21 mouse cellular contexts compared by ENCODE assay signal in the genomic region with DNA sequence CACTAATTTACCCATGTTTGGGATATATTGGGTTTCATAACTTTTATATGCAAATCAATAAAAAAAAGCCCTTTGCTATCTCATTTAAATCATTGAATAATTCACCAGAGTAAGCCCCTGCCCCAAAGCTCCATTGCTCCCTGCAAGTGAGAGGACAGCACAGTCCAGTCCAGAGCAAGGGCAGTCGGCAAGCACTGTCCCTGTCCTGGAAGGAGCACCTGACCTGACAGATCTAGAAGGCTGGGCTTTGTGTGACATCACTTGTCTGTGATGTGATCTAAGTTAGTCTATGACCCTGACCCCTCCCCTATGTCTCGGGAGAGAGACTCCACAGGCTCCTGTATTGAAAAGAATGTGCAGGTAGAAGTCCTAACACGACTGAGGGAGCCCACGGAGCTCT. TPM values are rescaled to one million over a fixed set of nuclear protein-coding genes. Genes with fewer than 3 reads are reported as not detected.
DNase-seq lines count a peak whose midpoint lies in the region; ATAC-seq and TF ChIP-seq lines count a peak whose summit lies in the region.
"Had no signal": no experiment of that assay in that cellular context is flagged by ENCODE, and none has a peak within 500 bp of the region (broad histone marks: within the 10 kb centered on the region; RNA-seq: fewer than 3 reads in every experiment).

No protein-coding gene starts in this region.

- no peaks in the 10 kb centered on the region for H3K36me3 ChIP-seq in forebrain, embryonic 10.5 days (replicated peaks)
- H3K36me3 ChIP-seq in forebrain, embryonic 11.5 days (ENCODE audit: control insufficient read depth, insufficient read depth, low read length), result no peaks in the 10 kb centered on the region
- H3K36me3 ChIP-seq in kidney, embryonic 16.5 days (ENCODE audit: insufficient read depth, low read length), result no peaks in the 10 kb centered on the region
- no peaks in the 10 kb centered on the region for H3K36me3 ChIP-seq in kidney, postnatal 0 days (ENCODE audit: insufficient read depth, low read length)
- no peaks in the 10 kb centered on the region for H3K36me3 ChIP-seq in neural tube, embryonic 13.5 days
- H3K36me3 ChIP-seq in neural tube, embryonic 15.5 days, result no peaks in the 10 kb centered on the region
- H3K36me3 ChIP-seq: G1E had no signal

- H3K4me2 ChIP-seq in forebrain, embryonic 11.5 days (ENCODE audit: low read depth, low read length, severe bottlenecking), result no peak overlapping the region
- H3K4me2 ChIP-seq in kidney, embryonic 16.5 days (replicated peaks; ENCODE audit: low read depth, low read length), result no peak overlapping the region
- no peak overlapping the region for H3K4me2 ChIP-seq in kidney, postnatal 0 days (ENCODE audit: low read length)
- no peak overlapping the region for H3K4me2 ChIP-seq in neural tube, embryonic 13.5 days
- no peak overlapping the region for H3K4me2 ChIP-seq in neural tube, embryonic 15.5 days

- no peak for DNase-seq in forebrain, embryonic 10.5 days (ENCODE audit: extremely low spot score, low spot score)
- DNase-seq in forebrain, embryonic 11.5 days (ENCODE audit: low spot score), result no peak
- DNase-seq in kidney, postnatal 10 days, result no peak
- DNase-seq in kidney, postnatal 0 days (ENCODE audit: low spot score), result no peak
- DNase-seq in kidney, adult 11 months, result no peak
- DNase-seq: adrenal gland, adult 2 months; adrenal gland, adult 8-10 months; adrenal gland, postnatal 10 days; adrenal gland, postnatal 14 days; adrenal gland, postnatal 25 days; adrenal gland, postnatal 36 days; B cell, adult 2 months; cerebellum, adult 11 months; cerebellum, adult 11-12 months had no signal

- ATAC-seq in forebrain, embryonic 11.5 days (replicated peaks; ENCODE audit: low FRiP score), result no peak
- ATAC-seq in kidney, embryonic 16.5 days (ENCODE audit: low FRiP score, low TSS enrichment), result 0 out of 2 replicates have a peak, but pooled peaks have one; percentile 61
- ATAC-seq in kidney, postnatal 0 days (replicated peaks; ENCODE audit: low FRiP score, low read depth), result peak; percentile 61; the same call in 1 of the 2 replicates
- no peak for ATAC-seq in neural tube, embryonic 13.5 days (ENCODE audit: low read depth)
- no peak for ATAC-seq in neural tube, embryonic 15.5 days (ENCODE audit: low FRiP score)
- ATAC-seq: activated CD4-positive, CD25-positive, alpha-beta regulatory T cell, adult 4 months; CD4-positive, CD25-positive, alpha-beta regulatory T cell, adult 4 months; Patski had no signal

- H3K9ac ChIP-seq in forebrain, embryonic 11.5 days (ENCODE audit: low read length), result no peak overlapping the region
- H3K9ac ChIP-seq in kidney, embryonic 16.5 days (replicated peaks; ENCODE audit: low read length), result no peak overlapping the region
- no peak overlapping the region for H3K9ac ChIP-seq in kidney, postnatal 0 days (ENCODE audit: low read depth, low read length)
- H3K9ac ChIP-seq in neural tube, embryonic 13.5 days, result 0 out of 2 replicates have a peak overlapping the region, but pooled peaks have one; percentile 26
- H3K9ac ChIP-seq in neural tube, embryonic 15.5 days (replicated peaks), result no peak overlapping the region

- H3K4me1 ChIP-seq in forebrain, embryonic 10.5 days, result no peaks in the 10 kb centered on the region
- no peaks in the 10 kb centered on the region for H3K4me1 ChIP-seq in forebrain, embryonic 11.5 days (replicated peaks; ENCODE audit: control insufficient read depth, insufficient read depth, low read length)
- peaks cover 4% of the 10 kb centered on the region for H3K4me1 ChIP-seq in kidney, embryonic 16.5 days (ENCODE audit: insufficient read depth, low read length)
- no peaks in the 10 kb centered on the region; the same call in 1 of the 2 replicates for H3K4me1 ChIP-seq in kidney, postnatal 0 days (replicated peaks; ENCODE audit: insufficient read depth, low read length)
- peaks cover 18% of the 10 kb centered on the region for H3K4me1 ChIP-seq in neural tube, embryonic 13.5 days (replicated peaks)
- peaks cover 15% of the 10 kb centered on the region for H3K4me1 ChIP-seq in neural tube, embryonic 15.5 days

- no peaks in the 10 kb centered on the region for H3K9me3 ChIP-seq in forebrain, embryonic 10.5 days
- no peaks in the 10 kb centered on the region for H3K9me3 ChIP-seq in forebrain, embryonic 11.5 days (ENCODE audit: control insufficient read depth, low read length)
- H3K9me3 ChIP-seq in kidney, embryonic 16.5 days (ENCODE audit: low read length), result no peaks in the 10 kb centered on the region
- H3K9me3 ChIP-seq in kidney, postnatal 0 days (replicated peaks; ENCODE audit: low read length), result no peaks in the 10 kb centered on the region
- H3K9me3 ChIP-seq in neural tube, embryonic 13.5 days, result no peaks in the 10 kb centered on the region
- H3K9me3 ChIP-seq in neural tube, embryonic 15.5 days (replicated peaks), result no peaks in the 10 kb centered on the region
- H3K9me3 ChIP-seq: G1E had no signal

- H3K4me3 ChIP-seq in forebrain, embryonic 10.5 days, result no peak overlapping the region
- no peak overlapping the region for H3K4me3 ChIP-seq in forebrain, embryonic 11.5 days (ENCODE audit: low read depth, low read length)
- H3K4me3 ChIP-seq in kidney, embryonic 16.5 days (ENCODE audit: low read length), result no peak overlapping the region
- no peak overlapping the region for H3K4me3 ChIP-seq in kidney, postnatal 0 days (replicated peaks; ENCODE audit: low read depth, low read length)
- H3K4me3 ChIP-seq in neural tube, embryonic 13.5 days, result no peak overlapping the region
- no peak overlapping the region for H3K4me3 ChIP-seq in neural tube, embryonic 15.5 days (replicated peaks)

- WGBS in forebrain, embryonic 10.5 days, result 85% methylated on average over 4 of the region's 4 CpGs
- 73% methylated on average over 4 of the region's 4 CpGs for whole genome bisulfite sequencing in forebrain, embryonic 11.5 days
- WGBS in kidney, embryonic 16.5 days, result 44% methylated on average over 4 of the region's 4 CpGs
- WGBS in kidney, postnatal 0 days, result 46% methylated on average over 4 of the region's 4 CpGs
- 62% methylated on average over 4 of the region's 4 CpGs for WGBS in neural tube, embryonic 13.5 days
- WGBS in neural tube, embryonic 15.5 days, result 75% methylated on average over 4 of the region's 4 CpGs

- H3K27me3 ChIP-seq in forebrain, embryonic 10.5 days (ENCODE audit: poor library complexity, severe bottlenecking), result peaks cover 11% of the 10 kb centered on the region
- H3K27me3 ChIP-seq in forebrain, embryonic 11.5 days (ENCODE audit: control insufficient read depth, insufficient read depth, low read length), result no peaks in the 10 kb centered on the region
- H3K27me3 ChIP-seq in kidney, embryonic 16.5 days (ENCODE audit: insufficient read depth, low read length), result no peaks in the 10 kb centered on the region
- no peaks in the 10 kb centered on the region for H3K27me3 ChIP-seq in kidney, postnatal 0 days (ENCODE audit: insufficient read depth, low read length)
- peaks cover 13% of the 10 kb centered on the region for H3K27me3 ChIP-seq in neural tube, embryonic 13.5 days
- peaks cover 2% of the 10 kb centered on the region; the same call in 1 of the 2 replicates for H3K27me3 ChIP-seq in neural tube, embryonic 15.5 days (replicated peaks)
- H3K27me3 ChIP-seq: Patski had no signal

- TF ChIP-seq CTCF in kidney, postnatal 0 days (IDR thresholded peaks at IDR 0.05; ENCODE audit: low read depth), result no peak

- 0 out of 2 replicates have a peak overlapping the region, but pooled peaks have one; percentile 20 for H3K27ac ChIP-seq in forebrain, embryonic 10.5 days
- no peak overlapping the region for H3K27ac ChIP-seq in forebrain, embryonic 11.5 days (ENCODE audit: low read depth, low read length)
- H3K27ac ChIP-seq in kidney, embryonic 16.5 days (ENCODE audit: low read length), result no peak overlapping the region
- H3K27ac ChIP-seq in kidney, postnatal 0 days, result no peak overlapping the region
- H3K27ac ChIP-seq in neural tube, embryonic 13.5 days (replicated peaks), result no peak overlapping the region
- no peak overlapping the region for H3K27ac ChIP-seq in neural tube, embryonic 15.5 days (replicated peaks)

RNA-seq across cellular contexts. Expression of a gene that starts 17.2 kb away (rescaled TPM):
- 0.55 and 0.89 TPM in 2 replicates for polyA plus RNA-seq in forebrain, embryonic 10.5 days (2016; fragmentation: Nextera tagmentation; extraction: Ambion mirVana)
- polyA plus RNA-seq in forebrain, embryonic 11.5 days (2014; fragmentation: Nextera tagmentation; extraction: Ambion mirVana), result 3.1 and 3.4 TPM in 2 replicates
- 0.67 and 0.91 TPM in 2 replicates for polyA plus RNA-seq in kidney, embryonic 16.5 days (2015; fragmentation: Nextera tagmentation; extraction: Ambion mirVana)
- polyA plus RNA-seq in kidney, postnatal 0 days (2015; fragmentation: Nextera tagmentation; extraction: Ambion mirVana), result 0.25 and 0.27 TPM in 2 replicates
- polyA plus RNA-seq in neural tube, embryonic 13.5 days (2015; fragmentation: Nextera tagmentation; extraction: Ambion mirVana), result 35.3 and 36.6 TPM in 2 replicates
- 69.0 and 84.0 TPM in 2 replicates for polyA plus RNA-seq in neural tube, embryonic 15.5 days (2015; fragmentation: Nextera tagmentation; extraction: Ambion mirVana)
- polyA plus RNA-seq: activated CD4-positive, CD25-positive, alpha-beta regulatory T cell, adult 4 months; CD4-positive, CD25-positive, alpha-beta regulatory T cell, adult 4 months had no signal

RNA-seq across cellular contexts. Expression of a gene that starts 44.5 kb away (rescaled TPM):
- not detected in 2 replicates for polyA plus RNA-seq in forebrain, embryonic 10.5 days (2016; fragmentation: Nextera tagmentation; extraction: Ambion mirVana)
- polyA plus RNA-seq in forebrain, embryonic 11.5 days (2014; fragmentation: Nextera tagmentation; extraction: Ambion mirVana), result 0.13 TPM in 1 of 2 replicates, not detected in the other
- 0.13 and 0.19 TPM in 2 replicates for polyA plus RNA-seq in kidney, embryonic 16.5 days (2015; fragmentation: Nextera tagmentation; extraction: Ambion mirVana)
- polyA plus RNA-seq in kidney, postnatal 0 days (2015; fragmentation: Nextera tagmentation; extraction: Ambion mirVana), result 0.36 and 0.43 TPM in 2 replicates
- polyA plus RNA-seq in neural tube, embryonic 13.5 days (2015; fragmentation: Nextera tagmentation; extraction: Ambion mirVana), result 0.27 and 0.30 TPM in 2 replicates
- 0.06 and 0.20 TPM in 2 replicates for polyA plus RNA-seq in neural tube, embryonic 15.5 days (2015; fragmentation: Nextera tagmentation; extraction: Ambion mirVana)
- polyA plus RNA-seq: activated CD4-positive, CD25-positive, alpha-beta regulatory T cell, adult 4 months; CD4-positive, CD25-positive, alpha-beta regulatory T cell, adult 4 months; G1E had no signal

RNA-seq across cellular contexts. Expression of a gene that starts 54.8 kb away (rescaled TPM):
- 1.1 and 1.3 TPM in 2 replicates for polyA plus RNA-seq in forebrain, embryonic 10.5 days (2016; fragmentation: Nextera tagmentation; extraction: Ambion mirVana)
- 1.6 and 2.4 TPM in 2 replicates for polyA plus RNA-seq in forebrain, embryonic 11.5 days (2014; fragmentation: Nextera tagmentation; extraction: Ambion mirVana)
- 4.7 and 5.3 TPM in 2 replicates for polyA plus RNA-seq in kidney, embryonic 16.5 days (2015; fragmentation: Nextera tagmentation; extraction: Ambion mirVana)
- polyA plus RNA-seq in kidney, postnatal 0 days (2015; fragmentation: Nextera tagmentation; extraction: Ambion mirVana), result 2.5 and 3.8 TPM in 2 replicates
- polyA plus RNA-seq in neural tube, embryonic 13.5 days (2015; fragmentation: Nextera tagmentation; extraction: Ambion mirVana), result 1.4 and 1.5 TPM in 2 replicates
- 1.7 and 2.5 TPM in 2 replicates for polyA plus RNA-seq in neural tube, embryonic 15.5 days (2015; fragmentation: Nextera tagmentation; extraction: Ambion mirVana)

Comparison
In these comparisons a context has a peak if more than half of its experiments do, and no peak if none do; other contexts are left out.
1. ATAC-seq: peak in kidney, embryonic 16.5 days (single experiment) and kidney, postnatal 0 days (single experiment); none in forebrain, embryonic 11.5 days (single experiment), neural tube, embryonic 13.5 days (single experiment) and neural tube, embryonic 15.5 days (single experiment).